Mouse (Mus musculus): ENCODE results near the gene Txndc5. TPM values are rescaled to one million over a fixed set of nuclear protein-coding genes. Genes with fewer than 3 reads are reported as not detected.

Gene Txndc5
- 10 to 100 TPM; 48.5 to 53.3 TPM for total RNA-seq (2021)
- long read RNA-seq, transcript Txndc5-201 (10 exons, 2,843 nt), result major isoform, 60 of 66 reads
- long read RNA-seq, partial matches to known transcripts, result 1 of 66 reads
- long read RNA-seq, other reads (novel, unspliced or antisense), result 4 of 66 reads

GRCm38 (mm10) chr13:38528687-38529294, at the start of gene Txndc5:
TSS of gene Txndc5 (minus strand) at chr13:38528824.
- no peak for DNase-seq (ENCODE audit: low spot score in 2 of 2)

DNA sequence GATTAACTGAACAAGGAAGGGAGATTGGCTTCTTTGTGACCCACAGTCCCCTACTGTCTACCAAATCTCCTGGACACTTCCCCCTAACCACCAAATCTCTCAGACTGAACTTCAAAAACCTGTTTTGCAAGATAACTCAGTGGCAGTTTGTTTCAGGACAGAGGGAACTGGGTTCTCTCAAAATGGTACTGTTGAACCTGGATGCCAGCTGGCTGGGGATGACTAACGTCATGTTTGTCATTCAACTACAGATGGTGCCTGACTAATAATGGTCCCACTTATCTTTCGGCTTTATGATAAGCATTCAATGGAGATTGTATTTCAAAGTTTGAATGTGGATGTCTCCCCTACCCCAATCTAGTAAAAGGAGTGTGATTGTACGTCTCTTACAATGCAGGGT, 46.0 kb upstream of the Txndc5 start:
- DNase-seq (ENCODE audit: low spot score in 2 of 2), result peak; percentile 40 to 50

DNA sequence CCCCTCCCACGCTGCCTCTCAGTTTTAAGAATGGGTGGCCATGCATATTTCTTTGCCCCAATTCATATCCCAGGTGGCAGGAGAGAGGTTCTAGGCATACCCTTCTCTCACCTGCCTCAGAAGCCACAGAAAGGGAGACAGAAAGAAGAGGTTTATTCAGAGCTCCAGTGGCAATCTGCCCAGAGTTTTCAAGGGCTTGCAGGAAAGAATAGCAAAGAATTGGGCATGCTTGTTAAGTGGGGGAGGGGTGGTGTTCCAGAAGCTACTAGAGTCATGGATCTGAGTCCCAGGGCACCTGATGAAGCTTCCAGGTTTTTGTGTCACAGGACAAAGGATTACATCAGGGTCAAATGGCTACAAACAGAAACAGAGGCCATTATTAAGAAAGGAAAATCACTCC, 44.7 kb upstream of the Txndc5 start:
- no peak for DNase-seq (ENCODE audit: low spot score in 2 of 2)

- DNase-seq (ENCODE audit: low spot score in 2 of 2), result no peak
Measured at GRCm38 (mm10) chr13:38565245-38565644, 36.6 kb upstream of the Txndc5 start.

DNA sequence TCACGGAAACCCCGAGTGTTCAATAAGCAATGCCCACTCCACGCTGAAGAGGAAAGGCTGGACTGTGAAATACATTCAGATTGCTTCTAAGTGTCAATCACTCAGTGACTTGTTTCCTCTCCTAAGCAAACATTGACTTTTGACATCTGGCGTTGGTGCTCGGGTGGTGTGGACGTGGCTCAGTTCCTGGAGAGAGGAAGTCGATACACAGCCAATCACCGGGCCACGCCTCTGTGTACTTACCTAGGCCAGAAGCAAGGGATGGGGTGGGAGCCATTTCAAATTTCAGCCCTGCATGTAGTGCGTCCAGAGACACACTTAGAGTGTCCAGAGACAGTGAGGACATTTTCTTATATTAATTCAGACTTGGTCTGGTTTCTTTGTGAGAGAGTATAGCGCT, 26.0 kb upstream of the Txndc5 start:
- no peak for DNase-seq (ENCODE audit: low spot score in 2 of 2)

DNA sequence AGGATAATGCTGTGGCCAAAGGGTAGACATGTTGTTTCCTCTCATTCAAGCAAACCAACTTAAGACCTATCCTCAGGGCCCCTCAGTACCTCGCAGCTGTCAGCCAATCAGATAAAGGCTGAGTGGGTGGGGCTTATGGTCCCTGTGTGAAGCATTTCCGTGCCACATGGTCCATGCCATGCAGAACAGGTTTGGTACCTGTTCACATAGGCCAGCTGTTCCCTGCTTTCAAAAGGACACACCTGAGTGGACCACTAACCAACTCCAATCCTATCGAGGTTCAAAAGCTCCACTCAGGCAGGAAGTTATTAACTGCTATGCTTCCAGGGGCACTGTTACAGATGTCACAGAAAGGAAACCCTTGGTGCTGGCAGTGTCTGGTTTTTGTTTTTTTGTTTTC, 25.6 kb upstream of the Txndc5 start:
- DNase-seq (ENCODE audit: low spot score in 2 of 2), result no peak

- no peak for DNase-seq (ENCODE audit: low spot score in 2 of 2)
Measured at GRCm38 (mm10) chr13:38548681-38549080, 20.1 kb upstream of the Txndc5 start.

- no peak for DNase-seq (ENCODE audit: low spot score in 2 of 2)
Measured at GRCm38 (mm10) chr13:38547717-38548116, 19.1 kb upstream of the Txndc5 start.

DNA sequence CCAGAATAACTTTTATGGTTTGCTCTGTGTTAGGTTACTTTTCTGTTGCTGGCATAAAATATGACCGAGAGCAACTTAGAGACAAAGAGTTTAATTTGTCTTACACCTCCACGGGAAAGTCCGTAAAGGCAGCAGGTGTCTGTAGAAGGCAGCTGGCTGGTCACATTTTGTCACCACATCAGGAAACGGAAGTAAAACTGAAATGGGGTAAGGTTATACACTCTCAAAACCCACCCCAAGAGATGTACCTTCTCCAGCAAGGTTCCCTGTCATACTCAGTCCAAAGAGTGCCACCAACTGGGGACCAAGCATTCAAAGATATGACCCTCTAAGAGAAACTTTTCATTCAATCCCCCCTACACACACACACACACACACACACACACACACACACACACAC, 18.1 kb upstream of the Txndc5 start:
- DNase-seq (ENCODE audit: low spot score in 2 of 2), result no peak

DNA sequence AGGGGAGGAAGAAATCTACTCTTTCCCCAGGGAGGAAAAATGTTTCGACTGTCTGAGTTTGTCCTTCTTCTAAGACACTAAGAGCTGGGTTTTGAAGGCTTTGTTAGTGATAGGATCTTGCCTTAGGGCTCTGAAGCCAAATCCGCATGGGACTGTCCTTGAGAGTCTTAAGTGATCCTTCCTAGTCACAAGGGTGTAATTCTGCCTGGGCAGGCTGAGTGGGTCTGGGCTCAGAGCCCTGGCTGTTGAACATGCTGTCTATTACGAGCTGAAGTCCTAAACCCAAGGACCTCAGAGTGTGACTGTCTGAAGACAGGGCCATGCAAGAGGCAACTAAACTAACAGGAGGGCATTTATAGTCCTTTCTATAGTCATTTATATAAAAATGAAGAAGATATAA, 16.8 kb upstream of the Txndc5 start:
- no peak for DNase-seq (ENCODE audit: low spot score in 2 of 2)

- DNase-seq (ENCODE audit: low spot score in 2 of 2), result no peak
Measured at GRCm38 (mm10) chr13:38544769-38545445, 16.3 kb upstream of the Txndc5 start.

- no peak for DNase-seq (ENCODE audit: low spot score in 2 of 2)
Measured at GRCm38 (mm10) chr13:38543455-38544125, 15.0 kb upstream of the Txndc5 start.

GRCm38 (mm10) chr13:38539192-38539900, 10.7 kb upstream of the Txndc5 start:
- no peak for DNase-seq (ENCODE audit: low spot score in 2 of 2)

DNA sequence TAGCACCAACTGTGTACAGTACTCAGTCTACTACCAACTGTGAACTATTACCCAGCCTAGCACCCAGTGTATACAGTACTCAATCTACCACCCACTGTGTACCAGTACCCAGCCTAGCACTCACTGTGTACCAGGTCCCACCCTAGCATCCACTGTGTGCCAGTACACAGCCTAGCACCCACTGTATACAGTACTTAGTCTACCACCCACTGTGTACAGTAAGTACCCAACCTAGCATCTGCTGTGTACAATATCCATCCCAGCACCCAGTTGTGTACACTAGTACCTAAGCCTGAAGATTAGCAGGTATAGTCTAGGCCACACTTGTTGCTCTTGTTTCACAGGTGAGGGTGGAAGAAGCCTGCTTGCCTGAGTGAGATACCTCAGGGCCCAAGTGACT, 8.9 kb upstream of the Txndc5 start:
- no peak for DNase-seq (ENCODE audit: low spot score in 2 of 2)

DNA sequence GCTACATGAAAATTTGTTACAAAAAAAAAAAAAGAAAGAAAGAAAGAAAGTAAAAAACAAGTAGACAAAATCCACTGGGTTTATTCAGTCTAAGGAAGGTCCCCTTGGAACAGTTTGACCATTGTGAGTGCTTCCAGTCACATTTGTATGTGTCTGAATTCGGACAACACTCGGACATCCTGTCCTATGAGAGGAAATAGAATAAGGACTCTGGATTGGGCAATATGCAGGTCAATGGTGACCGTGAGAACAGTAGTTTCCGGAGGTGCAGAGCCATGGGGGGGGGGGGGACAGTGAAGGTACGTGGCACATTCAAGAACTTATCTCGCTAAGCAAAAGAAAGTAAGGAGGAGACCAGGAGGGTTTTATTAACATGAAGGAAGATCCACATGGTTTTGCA, 6.1 kb upstream of the Txndc5 start:
- DNase-seq (ENCODE audit: low spot score in 2 of 2), result no peak

GRCm38 (mm10) chr13:38534016-38534415, 5.4 kb upstream of the Txndc5 start:
- DNase-seq (ENCODE audit: low spot score in 2 of 2), result no peak

DNA sequence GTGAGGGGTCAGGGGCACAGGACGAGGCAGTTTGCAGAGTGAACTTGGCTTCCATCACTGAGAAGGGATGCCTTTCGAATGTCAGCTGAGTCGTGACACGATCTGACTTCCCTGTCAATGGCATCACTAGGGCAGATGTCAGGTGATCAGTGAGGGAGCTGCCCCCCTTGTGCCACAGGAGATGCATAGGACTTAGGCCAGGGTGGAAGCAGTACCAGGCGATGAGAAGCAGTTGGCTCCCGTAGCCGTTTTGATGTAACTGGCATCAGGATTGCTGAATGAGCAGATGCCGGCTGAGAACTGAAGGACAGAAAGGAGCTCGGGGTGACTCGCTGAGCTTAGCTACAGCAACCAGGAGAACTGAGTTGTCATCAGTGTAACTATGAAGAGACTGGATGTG, 4.8 kb upstream of the Txndc5 start:
- no peak for DNase-seq (ENCODE audit: low spot score in 2 of 2)

DNA sequence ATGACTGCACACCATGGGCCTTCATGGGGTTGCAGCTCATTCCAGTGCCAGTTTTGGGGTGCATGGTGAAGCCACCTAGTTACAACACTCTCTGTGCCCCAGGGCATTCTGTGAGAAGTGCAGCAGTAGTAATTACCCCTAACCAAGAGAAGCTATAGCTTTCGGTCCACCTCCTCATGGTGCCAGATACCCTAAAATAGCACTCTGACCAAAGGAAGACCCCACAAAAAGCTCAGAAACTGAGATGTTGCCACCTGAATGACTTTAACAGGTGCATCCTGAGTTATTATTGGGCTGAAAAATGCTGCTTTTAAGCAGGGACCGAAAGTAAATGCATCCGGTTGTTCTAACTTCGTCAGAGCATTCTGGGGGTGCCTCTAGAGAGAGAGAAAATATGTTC, 2.9 kb upstream of the Txndc5 start:
- no peak for DNase-seq (ENCODE audit: low spot score in 2 of 2)

DNA sequence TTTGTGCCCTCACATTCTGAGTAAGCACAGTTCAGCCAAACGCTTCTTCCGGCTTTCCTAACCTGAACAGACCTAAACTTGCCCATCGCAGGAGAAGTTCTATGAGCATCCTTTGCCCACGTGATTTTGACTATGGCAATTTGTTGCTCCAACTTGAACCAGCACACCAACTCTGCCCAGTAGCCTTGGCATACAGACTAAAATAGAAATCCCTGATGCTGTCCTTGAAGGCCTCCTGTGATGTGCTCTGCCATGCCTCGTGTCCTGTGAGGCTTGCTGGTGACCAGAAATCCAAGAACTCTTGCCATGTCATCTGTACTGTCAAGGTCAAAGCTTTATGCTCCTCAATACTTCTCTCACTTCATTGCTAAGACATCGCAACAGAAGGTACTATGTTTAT, 952 bp upstream of the Txndc5 start:
- DNase-seq (ENCODE audit: low spot score in 2 of 2), result no peak

DNA sequence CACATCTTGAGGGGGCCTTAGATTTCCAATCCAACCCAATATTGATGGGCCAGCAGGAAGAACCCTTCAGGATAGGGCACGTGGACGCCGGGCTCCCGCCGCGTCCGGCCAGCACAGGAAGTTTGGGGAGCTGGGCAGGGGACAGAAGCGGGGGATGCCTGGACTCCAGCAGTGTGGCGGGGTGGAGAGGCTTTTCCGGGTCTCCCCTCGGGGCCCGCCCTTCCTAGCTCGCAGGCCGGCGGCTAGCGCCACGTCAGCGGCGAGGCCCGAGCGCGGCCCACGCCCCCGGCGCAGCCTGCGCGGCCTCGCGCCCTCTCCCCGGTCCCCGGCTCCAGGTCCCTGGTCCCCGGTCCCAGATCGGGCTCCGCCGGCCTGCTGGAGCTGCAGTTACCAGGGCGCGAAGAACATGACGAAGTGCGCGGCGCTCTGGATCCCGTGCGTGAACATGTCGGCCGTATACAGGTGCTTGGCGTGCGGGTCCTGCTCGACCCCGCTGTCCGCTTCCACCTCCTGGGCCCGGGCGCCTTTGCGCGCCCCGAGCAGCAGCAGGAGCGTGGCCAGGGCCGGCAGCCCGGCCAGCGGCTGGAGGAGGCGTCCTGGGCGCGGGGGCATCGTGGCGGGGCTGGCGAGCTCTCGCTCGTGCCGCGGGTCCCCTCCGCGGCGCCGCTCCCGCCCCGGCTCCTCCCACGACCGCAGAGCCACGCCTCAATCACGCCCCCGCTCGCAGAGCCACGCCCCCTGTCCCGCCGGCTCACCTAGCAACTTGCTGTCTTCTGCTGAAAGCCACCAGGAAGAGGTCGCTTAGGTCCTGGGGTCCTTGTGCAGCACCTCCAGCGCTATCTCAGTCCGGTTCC, 600 bp downstream of the Txndc5 start:
- DNase-seq (ENCODE audit: low spot score in 2 of 2), result peak; percentile 83 to 90

Data from layer of hippocampus, postnatal 10 days (tissue).